Mouse (Mus musculus) urinary bladder, postnatal 4 days (tissue): Measurements from ENCODE around the gene Mto1.

Source experiments
- DNase-seq, 2 experiments: peaks; one replicate each; pipeline ENCODE4 v3.0.0; 2021 to 2022; ENCODE audit warnings: low spot score in 2 of 2

Mto1 gene

GRCm38 (mm10) chr9:78447973-78448873, at the start of gene Mto1, which contains the start of gene Gm17324:
Gene Mto1, plus strand, starts transcription at chr9:78448208.
Gene Gm17324, minus strand, starts transcription at chr9:78448786.
- peak; percentile 84 to 90 for DNase-seq

DNA sequence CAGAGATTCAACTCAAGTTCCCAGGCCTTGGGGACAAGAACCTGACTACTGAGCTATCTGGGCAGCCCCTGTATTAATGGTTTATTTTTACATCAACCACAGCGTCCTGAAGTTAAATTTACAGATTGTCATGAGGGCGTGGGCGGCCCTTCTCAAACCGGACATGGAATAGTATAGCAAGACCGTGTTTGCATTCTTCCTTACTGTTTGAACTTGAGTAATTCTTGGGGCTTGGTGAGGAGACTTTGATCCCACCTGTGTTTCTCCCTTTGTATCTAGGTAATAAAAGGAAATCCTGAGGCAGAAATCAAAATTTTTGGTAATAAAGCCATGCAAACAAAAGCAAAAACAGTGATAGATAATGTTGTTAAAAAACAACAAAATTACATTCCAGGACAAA, 47.4 kb upstream of the Mto1 start:
- DNase-seq: no peak

DNA sequence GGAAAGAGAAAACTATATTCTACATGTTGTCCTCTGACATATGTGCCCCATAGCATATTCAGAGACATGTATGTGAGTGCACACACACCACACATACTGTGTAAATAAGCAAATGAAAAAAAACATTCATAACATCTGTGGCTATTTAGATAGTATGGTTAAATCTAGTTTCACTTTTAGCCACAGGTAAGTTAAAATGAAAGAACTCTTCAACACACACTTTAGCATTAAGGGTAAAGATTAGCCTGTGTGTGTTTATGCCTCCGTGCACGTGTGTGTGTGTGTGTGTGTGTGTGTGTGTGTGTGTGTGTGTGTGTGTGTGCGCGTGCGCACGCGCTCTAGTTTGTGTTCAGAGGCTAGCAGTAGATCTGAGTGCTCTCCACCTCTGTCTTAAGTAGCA, 46.4 kb upstream of the Mto1 start:
- no peak for DNase-seq

- no peak for DNase-seq
Observed at GRCm38 (mm10) chr9:78427362-78427781, 20.6 kb upstream of the Mto1 start.

GRCm38 (mm10) chr9:78428185-78428584, 19.8 kb upstream of the Mto1 start:
- no peak for DNase-seq

DNA sequence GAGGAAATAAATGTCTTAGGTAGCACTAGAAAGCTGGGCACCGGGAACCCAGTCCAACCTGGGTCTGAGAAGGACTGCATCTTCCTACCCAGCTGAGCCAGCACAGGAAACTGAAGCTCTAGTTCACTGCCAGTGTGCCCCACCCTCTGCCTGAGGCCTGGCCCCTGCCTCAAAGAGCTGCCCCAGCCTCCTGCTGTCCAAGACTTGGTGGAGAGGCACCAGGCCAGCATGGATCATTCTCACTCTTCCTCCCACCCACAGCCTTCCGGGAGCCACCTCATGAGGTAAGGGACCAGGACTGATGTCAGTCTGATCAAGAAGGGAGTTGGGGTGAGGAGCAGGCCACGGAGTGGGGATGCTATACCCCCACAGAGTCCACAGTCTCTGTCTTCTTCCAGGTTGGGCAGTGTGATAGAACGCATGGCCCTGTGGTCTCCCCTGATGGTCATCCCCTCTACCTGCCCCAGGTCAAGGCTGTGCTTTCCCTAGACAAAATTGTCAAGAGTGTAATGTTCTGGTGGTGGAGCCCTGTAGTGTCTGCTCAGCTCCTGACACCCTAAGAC, 19.1 kb upstream of the Mto1 start:
- DNase-seq: no peak

GRCm38 (mm10) chr9:78429551-78429950, 18.5 kb upstream of the Mto1 start:
- DNase-seq: no peak

DNA sequence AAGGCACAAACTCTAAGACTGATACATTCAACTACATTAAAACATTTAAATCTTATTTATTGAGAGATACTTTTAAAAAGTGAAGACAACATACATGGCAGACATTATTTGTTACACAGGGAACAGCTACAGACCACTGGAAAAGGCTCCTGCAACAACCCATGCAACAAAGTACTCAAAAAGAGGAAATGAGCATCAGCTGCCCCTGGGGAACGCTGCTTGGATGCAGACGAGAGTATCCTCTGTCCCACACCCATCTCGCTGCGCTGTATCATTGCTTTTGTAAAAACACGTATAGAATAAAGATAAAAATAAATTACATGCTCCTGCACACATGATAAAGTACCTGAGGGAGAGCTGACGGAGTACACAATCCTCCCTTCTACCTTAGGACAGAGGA, 17.5 kb upstream of the Mto1 start:
- DNase-seq: no peak

- no peak for DNase-seq
Observed at GRCm38 (mm10) chr9:78432471-78432870, 15.5 kb upstream of the Mto1 start.

GRCm38 (mm10) chr9:78439426-78439825, 8.6 kb upstream of the Mto1 start:
- DNase-seq: no peak

DNA sequence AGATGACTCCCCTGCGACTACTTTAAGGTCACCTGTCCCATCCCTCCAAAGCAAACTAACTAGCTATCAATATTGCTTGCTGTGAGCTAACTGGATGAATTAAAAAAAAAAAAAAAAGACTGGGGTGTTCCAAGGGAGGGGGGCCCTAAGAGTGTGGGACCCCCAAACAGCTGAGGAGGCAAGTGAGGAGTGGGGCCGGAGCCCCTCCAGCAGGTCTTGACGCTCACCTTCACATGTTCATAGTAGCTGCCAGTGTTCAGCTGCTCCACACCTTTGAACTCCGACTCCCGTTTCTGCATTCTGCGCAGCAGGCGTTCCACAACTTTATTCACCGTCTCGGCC, 5.8 kb upstream of the Mto1 start:
- no peak for DNase-seq

- DNase-seq: peak; percentile 60 to 63
Observed at GRCm38 (mm10) chr9:78442579-78443392, 5.2 kb upstream of the Mto1 start, which contains the start of gene Cgas. Gene Cgas, minus strand, starts transcription at chr9:78443237.

DNA sequence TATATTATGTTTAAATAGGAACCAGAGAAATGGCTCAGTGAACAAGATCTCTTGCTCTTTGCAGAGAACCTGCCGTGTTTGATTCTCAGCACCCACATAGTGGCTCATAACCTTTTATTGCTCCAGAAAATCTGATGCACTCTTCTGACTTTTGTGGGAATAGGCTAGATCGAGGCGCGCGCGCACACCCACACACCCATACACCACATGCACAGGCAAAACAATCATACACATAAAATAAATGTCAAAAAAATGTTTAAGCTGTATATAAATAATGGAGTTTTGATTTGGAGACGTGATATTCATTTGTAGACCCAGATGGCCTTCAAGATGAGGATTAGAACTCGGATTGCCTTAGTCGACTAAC, 419 bp upstream of the Mto1 start:
- no peak for DNase-seq

DNA sequence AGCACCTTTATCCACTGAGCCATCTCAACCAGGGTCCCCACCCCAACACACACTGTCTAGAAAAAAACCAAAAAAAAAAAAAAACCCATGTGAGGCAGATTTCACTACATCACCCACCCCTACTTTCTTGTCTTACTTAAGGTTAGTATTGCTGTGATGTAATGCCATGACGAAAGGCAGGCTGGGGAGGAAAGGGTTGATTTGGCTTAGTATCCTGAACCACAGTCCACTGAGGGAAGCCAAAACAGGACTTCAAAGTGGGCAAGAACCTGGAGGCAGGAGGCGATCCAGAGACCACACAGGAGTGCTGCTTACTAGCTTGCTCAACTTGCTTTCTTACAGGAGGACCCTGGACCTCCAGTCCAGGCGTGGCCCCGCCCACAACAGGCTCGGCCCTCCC, 2.4 kb downstream of the Mto1 start:
- no peak for DNase-seq

DNA sequence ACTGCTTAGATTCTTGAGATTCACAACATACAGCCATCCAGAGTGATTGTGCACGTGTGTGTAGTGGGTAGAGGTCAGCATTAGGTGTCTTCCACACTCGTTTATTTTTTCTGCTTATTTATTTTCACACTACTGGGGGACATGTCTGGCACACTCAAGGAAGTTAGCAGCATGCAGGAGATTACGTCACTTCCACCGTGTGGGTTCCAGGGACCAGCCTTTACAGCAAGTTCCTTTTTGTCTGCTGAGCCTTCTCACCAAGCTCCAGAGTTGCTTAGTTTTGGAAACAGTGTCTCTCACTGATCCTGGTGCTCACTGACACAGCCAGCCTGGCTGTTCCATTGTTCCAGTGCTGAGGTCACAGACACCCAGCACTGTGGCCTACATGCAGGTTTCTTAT, 3.4 kb downstream of the Mto1 start:
- DNase-seq: no peak

DNA sequence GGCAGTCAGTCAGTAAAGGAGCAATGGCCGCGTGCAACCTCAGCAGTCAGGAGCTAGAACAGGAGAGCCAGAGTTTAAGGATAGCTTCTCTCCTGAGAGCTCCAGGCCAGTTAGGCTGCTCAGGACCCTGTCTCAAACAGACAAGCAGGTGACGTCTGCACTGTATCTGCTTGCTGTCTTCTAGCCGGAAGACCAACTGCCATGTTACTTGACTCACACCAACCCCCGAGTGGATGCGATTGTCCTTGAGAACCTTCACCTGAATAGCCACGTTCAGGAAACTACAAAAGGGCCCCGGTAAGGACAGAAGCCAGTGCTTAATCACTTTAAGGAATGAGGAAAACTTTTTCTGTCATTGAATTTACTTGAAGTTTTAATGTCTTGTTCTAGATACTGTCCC, 9.0 kb downstream of the Mto1 start:
- no peak for DNase-seq

GRCm38 (mm10) chr9:78463337-78463736, 15.3 kb downstream of the Mto1 start:
- DNase-seq: no peak

DNA sequence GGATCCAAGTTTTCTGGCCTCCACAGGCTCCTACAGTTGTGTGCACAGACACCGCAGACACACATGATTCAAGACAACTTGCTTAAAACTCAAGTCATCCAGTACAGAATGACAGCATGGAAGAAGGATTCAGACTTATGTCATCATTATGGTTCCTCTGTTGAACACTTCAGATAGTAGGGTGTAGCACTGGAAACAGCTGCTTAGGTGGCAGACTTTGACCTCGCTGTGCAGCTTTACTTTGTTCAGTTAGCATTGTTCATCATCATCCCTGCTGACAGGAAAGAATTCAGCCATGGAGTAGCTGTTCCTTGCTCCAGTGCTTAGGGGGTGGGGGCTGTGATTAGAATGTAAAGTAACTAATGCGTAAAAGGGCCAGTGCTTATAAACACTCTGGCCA, 17.7 kb downstream of the Mto1 start:
- DNase-seq: no peak

DNA sequence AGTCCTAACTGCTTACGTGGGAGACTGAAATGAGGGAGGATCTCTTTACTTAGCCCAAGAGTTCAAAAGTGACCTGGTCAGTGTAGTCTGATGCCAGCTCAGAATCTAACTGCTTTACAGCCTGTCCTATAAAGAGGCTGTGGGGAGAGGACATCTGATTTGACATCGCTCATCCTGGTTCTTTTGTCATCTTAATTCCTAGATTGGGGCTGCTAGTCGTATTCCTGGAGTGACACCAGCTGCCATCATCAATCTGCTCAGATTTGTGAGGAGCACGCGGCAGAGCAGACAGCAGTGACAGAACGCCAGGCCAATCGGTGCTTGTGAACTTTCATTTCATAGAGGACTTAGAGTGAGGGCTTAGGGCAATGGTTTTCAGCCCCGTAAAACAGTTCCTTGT, 25.6 kb downstream of the Mto1 start:
- no peak for DNase-seq

DNA sequence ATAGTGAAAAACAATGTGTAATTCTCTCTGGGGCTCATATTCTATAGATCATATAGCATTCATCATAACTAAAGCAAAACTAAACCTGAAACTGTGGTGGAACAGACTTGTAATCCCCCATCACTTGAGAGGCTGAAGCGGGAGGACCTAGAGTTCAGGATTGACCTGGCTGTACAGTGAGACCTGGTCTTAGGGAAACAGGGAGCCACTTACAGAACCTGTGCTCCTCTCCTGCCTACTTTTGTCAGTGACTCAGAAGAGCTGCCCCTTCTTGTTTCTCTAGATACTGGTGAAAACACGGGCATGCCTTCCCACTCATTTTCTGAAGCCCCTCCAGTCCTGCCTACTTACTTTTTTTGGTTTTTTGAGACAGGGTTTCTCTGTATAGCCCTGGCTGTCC, 26.3 kb downstream of the Mto1 start:
- no peak for DNase-seq

- DNase-seq: no peak
Observed at GRCm38 (mm10) chr9:78474771-78475382, 26.9 kb downstream of the Mto1 start.

DNA sequence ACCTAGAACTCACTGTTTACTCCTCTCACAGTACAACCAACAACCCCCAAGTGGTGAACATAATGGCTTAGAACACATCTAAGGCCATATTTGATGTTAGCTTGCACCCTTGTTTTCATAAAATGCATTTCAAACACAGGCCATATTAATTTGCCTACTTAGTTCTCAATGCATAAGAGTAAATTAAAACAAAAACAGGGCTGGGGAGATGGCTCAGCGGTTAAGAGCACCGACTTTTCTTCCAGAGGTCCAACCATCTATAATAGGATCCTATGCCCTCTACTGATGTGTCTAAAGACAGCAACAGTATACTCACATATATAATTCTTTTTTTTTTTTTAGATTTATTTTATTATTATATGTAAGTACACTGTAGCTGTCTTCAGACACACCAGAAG, 27.4 kb downstream of the Mto1 start:
- DNase-seq: no peak
